Mouse (Mus musculus) fat pad, adult 2 months (tissue): ENCODE data around the gene H2-D1.
"Not testable (repeated sequence)": the region's sequence is repeated elsewhere in the genome, so short reads cannot be mapped to it uniquely, and the experiment has no call there.

Experiments
- DNase-seq: peaks from one replicate; pipeline ENCODE4 v3.0.0-alpha.2; 2011; ENCODE audit warnings: low read depth, low spot score; ENCODE audit errors: extremely low read depth

H2-D1 gene

DNA sequence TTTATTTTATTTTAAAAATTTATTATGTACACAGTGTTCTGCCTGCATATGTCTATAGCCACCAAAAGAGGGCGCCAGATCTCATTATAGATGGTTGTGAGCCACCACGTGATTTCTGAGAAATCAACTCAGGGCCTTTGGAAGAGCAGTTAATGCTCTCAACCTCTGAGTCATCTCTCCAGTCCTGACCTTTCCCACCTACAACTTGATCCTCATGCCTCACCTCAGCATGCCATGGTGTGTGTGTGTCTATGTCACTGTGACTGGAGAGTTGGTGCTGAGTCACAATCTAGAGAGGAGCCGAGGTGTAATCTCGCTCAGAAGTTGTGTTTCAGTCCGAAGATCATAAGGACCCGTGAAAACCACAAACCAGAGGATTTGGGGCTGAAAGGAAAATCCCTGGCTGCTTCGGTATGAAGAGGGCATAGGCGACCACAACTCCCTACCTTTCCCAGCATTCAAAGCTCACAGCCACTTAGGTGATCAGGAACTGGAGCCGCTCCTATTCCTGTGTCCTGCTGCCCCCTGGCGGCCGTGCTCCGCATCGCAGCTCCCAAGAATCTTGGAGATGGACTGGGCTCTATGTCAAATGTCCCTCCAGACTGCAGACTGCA lies 39.2 kb downstream of the H2-D1 start:
- peak; percentile 11 for DNase-seq

GRCm38 (mm10) chr17:35303271-35303670 lies 40.7 kb downstream of the H2-D1 start:
- no peak for DNase-seq

DNA sequence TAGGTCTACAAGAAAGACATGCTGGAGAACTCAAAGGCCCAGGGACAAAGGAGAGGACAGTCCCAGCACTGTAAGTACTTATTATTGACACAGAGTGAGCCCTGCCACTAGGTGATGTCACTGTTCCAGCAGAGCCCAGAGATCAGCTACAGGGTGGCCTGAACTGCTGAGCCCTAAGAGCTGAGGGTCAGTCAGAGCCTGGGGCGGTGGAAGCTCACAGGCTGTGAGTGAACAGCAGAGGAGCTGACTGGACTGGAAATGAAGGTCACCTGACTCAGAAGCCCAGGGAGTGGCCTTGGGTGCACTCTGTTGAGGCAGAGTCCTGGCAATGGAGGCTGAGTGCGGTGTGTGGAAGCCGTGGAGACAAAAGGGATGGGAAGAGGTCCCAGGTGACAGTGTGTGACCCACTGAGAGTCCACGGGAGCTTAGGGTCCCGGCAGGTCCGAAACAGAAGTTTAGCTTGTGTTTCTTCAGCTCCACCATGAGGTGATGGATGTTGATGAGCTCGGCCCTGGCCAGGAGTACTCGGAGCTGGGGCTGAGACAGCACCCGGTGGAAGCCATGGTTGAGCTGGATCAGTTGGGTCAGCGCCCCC lies 41.3 kb downstream of the H2-D1 start:
- no peak for DNase-seq

DNA sequence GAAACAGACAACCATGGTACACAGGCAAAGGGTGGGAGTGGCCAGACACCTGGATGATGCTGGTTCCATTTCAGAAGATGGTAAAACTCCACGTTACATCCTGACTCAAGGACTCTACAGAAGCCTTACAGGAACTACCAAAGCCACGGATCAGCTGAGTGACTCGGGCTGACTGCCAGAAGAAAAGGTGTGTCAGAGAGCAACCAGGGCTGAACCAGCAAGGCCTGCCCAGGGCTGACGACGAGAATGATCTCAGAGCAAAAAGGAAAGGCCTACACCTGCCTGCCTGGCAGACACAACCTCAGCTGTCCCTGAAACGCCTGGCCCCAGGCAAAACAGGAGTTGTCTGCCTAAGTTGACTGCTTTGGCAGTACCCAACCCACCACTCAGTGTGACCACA lies 41.9 kb downstream of the H2-D1 start:
- DNase-seq, result no peak

- not testable (repeated sequence) for DNase-seq
Observed at GRCm38 (mm10) chr17:35304921-35305320, 42.4 kb downstream of the H2-D1 start.
